Mouse (Mus musculus) urinary bladder, postnatal 10 days (tissue): ENCODE results near the gene Olfr944.

Source experiments
- DNase-seq: peaks from one replicate; pipeline ENCODE4 v3.0.0; 2022; ENCODE audit warnings: low spot score

The Olfr944 gene

DNA sequence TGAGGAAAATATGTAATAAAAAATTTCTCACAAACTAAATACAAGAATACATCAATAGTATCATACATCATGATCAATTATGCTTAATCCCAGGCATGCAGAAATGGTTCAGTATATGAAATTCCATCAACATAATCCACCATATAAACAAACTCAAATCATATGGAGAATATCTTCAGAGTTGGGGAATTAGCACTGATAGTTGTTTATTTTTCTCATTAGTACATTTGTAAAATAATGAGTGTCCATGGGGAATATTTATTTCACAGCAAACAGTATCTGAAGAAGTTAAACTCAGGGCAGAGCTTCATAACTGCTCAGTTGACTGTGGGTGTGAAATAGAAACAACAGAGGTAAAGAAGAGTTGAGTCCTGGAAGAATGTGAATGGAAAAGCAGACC is at the start of gene Olfr944:
Gene Olfr944 (plus strand): TSS at position 301 of the 400 bp plus-strand sequence.
- DNase-seq, result no peak

DNA sequence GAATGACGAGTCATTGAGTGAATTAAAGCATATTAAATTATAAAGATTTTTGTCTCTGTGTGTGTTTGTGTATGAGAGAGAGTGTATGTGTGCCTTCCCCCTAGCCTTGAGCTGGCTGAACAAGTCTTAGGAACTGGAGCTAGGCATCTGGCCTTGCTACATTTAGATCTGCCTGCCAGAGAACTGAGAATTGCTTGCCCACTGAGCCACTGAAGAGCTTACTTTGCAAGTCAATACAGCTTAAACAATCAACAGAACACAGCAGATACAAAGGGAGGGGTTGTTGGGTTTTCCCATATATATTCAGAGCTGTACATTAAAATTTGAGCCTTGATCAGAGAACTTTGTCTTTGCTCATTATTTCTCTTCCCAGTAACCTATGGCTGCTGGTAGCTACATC is 49.3 kb upstream of the Olfr944 start:
- DNase-seq, result no peak

DNA sequence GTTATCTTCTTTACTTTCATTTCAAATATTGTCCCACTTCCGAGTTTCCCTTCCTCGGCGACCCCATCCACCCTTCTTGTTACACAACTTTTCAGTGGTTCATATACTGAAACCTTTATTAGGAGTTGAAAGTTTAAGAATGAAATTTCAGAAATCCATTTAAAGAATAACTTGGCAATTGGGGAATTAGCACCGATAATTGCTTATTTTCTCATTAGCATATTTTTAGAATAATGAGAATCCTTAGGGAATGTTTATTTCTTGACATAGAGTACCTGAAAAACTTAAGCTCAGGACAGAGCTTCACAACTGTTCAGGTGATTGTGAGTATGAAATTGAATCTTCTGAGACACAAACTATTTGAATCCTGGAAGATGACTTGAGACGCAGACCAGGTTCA is 35.7 kb upstream of the Olfr944 start, which contains the start of gene Olfr943:
Gene Olfr943 (plus strand): TSS at position 301 of the 400 bp plus-strand sequence.
- DNase-seq, result no peak

DNA sequence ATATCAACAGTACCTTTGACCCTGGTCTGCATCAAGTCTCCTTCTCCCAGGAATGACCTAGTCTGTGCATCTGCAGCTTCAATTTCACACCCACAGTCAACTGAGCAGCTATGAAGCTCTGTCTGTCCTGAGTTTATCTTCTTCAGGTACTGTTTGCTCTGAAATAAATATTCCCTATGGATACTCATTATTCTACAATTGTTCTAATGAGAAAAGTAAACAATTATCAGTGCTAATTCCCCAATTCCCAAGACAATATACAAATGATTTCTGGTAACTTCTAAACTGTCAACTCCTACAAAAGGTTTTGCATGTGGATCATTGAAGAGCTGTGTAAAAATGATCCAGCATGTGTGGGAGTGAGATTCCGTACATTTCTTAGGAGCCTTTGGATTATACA is 48.2 kb downstream of the Olfr944 start, which contains the start of gene Olfr1537:
Gene Olfr1537 (minus strand): TSS at position 101 of the 400 bp plus-strand sequence.
- DNase-seq, result no peak
